Mouse (Mus musculus) neural tube, embryonic 13.5 days (tissue): ENCODE measurements around the gene Cenpu. TPM values are rescaled to one million over a fixed set of nuclear protein-coding genes. Genes with fewer than 3 reads are reported as not detected.
"Not testable (repeated sequence)": the region's sequence is repeated elsewhere in the genome, so short reads cannot be mapped to it uniquely, and the experiment has no call there.

Experiments used
- ATAC-seq: fragments of 200-750 bp; cut with Nextera tagmentation; 2 replicates; pipeline ENCODE4 v1.8.0; 2017; ENCODE audit warnings: low read depth, mild to moderate bottlenecking, moderate TSS enrichment, moderate library complexity
- H3K27ac ChIP-seq: fragments of 300-500 bp; sonication (generic); replicated peaks from 2 replicates; pipeline ENCODE4 v1.5.1; 2015; ENCODE audit warnings: moderate library complexity, mild to moderate bottlenecking, inconsistent platforms
- H3K27me3 ChIP-seq: fragments of 300-500 bp; sonication (generic); 2 replicates; pipeline ENCODE4 v1.6.1; 2015; ENCODE audit warnings: mild to moderate bottlenecking, inconsistent platforms
- H3K36me3 ChIP-seq: fragments of 300-500 bp; sonication (generic); 2 replicates; pipeline ENCODE4 v1.6.1; 2015; ENCODE audit warnings: mild to moderate bottlenecking, inconsistent platforms
- H3K4me1 ChIP-seq: fragments of 300-500 bp; sonication (generic); replicated peaks from 2 replicates; pipeline ENCODE4 v1.6.1; 2015; ENCODE audit warnings: inconsistent platforms
- H3K4me2 ChIP-seq: fragments of 300-500 bp; sonication (generic); 2 replicates; pipeline ENCODE4 v1.6.1; 2015; ENCODE audit warnings: inconsistent platforms, mild to moderate bottlenecking, moderate library complexity
- H3K4me3 ChIP-seq: fragments of 300-500 bp; sonication (generic); 2 replicates; pipeline ENCODE4 v1.5.1; 2015; ENCODE audit warnings: mild to moderate bottlenecking, inconsistent platforms
- H3K9ac ChIP-seq: fragments of 300-500 bp; sonication (generic); 2 replicates; pipeline ENCODE4 v1.6.1; 2015; ENCODE audit warnings: moderate library complexity, mild to moderate bottlenecking, inconsistent platforms
- H3K9me3 ChIP-seq: fragments of 300-500 bp; sonication (generic); 2 replicates; pipeline ENCODE4 v1.6.1; 2016; ENCODE audit warnings: inconsistent platforms
- WGBS: fragments of 180-500 bp; shearing (Covaris S2); methylation state at CpG from one replicate; pipeline ENCODE4 v1.1.7; 2015; 5-methylcytosine and 5-hydroxymethylcytosine counted together
- polyA plus RNA-seq: library from polyadenylated mRNA; unstranded; fragments of >200 nt; fragmentation: Nextera tagmentation; extraction: Ambion mirVana; gene quantifications from 2 replicates; pipeline ENCODE4 v1.2.1, GENCODE M21; 2015

Gene Cenpu
- polyA plus RNA-seq, 1 experiment from 2014 or later: 7.1 TPM

DNA sequence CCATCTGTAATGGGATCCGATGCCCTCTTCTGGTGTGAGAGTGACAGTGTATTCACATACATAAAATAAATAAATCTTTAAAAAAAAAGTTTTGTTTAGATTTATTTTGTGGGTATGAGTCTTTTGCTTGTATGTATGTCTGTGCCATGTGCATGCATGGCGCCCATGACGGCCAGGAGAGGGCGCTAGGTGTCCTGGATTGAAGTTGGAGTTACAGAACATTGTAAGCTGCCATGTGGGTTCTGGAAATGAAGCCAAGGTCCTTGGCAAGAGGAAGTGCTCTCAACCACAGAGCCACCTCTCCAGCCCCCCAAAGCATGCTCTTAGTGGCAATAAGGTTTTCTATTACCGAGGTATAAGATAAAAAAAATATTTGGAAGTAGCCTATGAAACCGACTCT, 7.6 kb downstream of the Cenpu start:
- no peak for ATAC-seq
- Histone ChIP-seq H3K4me2 (no peak overlapping the region), H3K27ac (no peak overlapping the region), H3K9ac (no peak overlapping the region), H3K4me1 (no peaks in the 10 kb centered on the region), H3K4me3 (no peak overlapping the region), H3K27me3 (no peaks in the 10 kb centered on the region), H3K9me3 (no peaks in the 10 kb centered on the region), H3K36me3 (peaks cover 23% of the 10 kb centered on the region; the same call in 1 of the 2 replicates)
- 79% methylated on average over 6 of the region's 6 CpGs for WGBS

DNA sequence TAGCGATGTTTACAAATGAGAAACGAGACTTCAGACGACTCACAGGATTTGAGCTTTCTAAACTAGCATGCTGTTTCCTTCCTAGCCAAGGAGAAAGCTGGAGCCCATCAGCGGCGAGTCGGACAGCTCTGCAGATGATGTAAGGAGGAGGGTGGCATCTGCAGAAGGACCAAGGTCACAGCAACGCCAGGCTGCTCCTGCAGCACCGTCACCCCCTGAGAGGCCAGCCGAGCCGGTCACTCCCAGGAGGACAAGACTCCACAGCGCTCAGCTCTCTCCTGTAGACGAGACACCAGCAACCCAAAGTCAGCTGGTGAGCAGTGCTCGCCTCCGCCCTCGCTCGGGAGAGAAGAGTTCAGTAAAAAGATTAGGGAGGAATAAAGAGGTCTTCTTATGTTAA, 10.5 kb downstream of the Cenpu start:
- H3K9me3 ChIP-seq: no peaks in the 10 kb centered on the region
- no peaks in the 10 kb centered on the region for H3K27me3 ChIP-seq
- no peaks in the 10 kb centered on the region for H3K4me1 ChIP-seq
- no peak overlapping the region for H3K27ac ChIP-seq
- no peak for ATAC-seq
- H3K9ac ChIP-seq: no peak overlapping the region
- H3K36me3 ChIP-seq: peaks cover 17% of the 10 kb centered on the region; the same call in 1 of the 2 replicates
- H3K4me2 ChIP-seq: no peak overlapping the region
- 89% methylated on average over 16 of the region's 16 CpGs for WGBS
- H3K4me3 ChIP-seq: no peak overlapping the region

DNA sequence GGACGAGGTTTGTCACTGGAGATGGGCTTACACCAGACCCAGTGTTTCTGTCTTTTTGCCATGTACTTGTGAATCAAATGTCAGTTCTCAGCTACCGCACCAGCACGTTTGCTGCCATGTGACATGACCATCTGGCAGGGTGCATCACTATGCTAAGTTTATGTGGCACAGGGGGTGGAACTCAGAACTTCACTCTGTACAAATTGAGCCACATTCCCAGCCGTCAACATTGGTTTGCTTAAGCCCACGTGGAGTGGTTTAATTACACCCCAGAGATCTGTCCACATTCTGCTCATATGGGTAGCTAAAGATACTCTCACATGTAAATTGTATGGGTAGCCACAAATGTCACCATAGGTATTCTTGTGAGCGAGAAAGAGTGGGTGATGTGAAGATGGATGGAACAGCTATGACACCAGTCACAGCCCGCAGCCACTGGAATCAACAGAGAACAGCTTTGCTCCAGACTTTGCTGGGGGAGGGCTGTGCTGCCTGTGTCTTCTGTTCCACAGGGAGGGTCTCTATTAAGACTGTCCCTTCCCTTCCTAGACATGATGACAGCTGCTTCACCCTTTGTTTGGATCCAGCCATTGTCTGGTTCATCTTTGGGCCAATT, 15.2 kb downstream of the Cenpu start:
- Histone ChIP-seq H3K27me3 (no peaks in the 10 kb centered on the region), H3K27ac (no peak overlapping the region), H3K4me3 (no peak overlapping the region), H3K36me3 (0 out of 2 replicates have a peak, but pooled peaks cover 8% of the 10 kb centered on the region), H3K4me2 (no peak overlapping the region), H3K9me3 (no peaks in the 10 kb centered on the region), H3K4me1 (no peaks in the 10 kb centered on the region), H3K9ac (no peak overlapping the region)
- ATAC-seq: no peak
- 65% methylated on average over 7 of the region's 7 CpGs for WGBS

DNA sequence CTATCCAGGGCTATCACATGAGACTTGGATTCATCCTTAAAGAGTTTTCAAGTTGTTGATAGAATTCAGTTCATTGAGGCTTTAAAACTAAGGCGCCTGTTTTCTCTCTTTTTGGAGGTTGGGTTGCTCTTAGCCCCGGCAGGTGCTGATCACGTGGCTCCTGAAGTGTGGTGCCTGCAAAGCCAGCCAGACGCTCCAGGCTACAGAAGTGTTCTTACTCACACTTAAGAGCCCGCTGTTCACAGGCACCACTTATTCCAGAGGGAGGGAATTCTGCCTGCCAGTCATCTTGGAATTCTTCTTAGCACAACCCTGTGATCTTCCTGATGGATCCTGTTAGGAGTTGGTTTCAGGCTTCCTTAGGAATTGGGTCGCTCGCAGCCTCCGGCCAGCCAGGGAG, 16.1 kb downstream of the Cenpu start:
- H3K4me2 ChIP-seq: no peak overlapping the region
- WGBS: 86% methylated on average over 8 of the region's 8 CpGs
- no peak overlapping the region for H3K4me3 ChIP-seq
- no peaks in the 10 kb centered on the region for H3K27me3 ChIP-seq
- H3K4me1 ChIP-seq: no peaks in the 10 kb centered on the region
- H3K9me3 ChIP-seq: no peaks in the 10 kb centered on the region
- no peak overlapping the region for H3K9ac ChIP-seq
- 0 out of 2 replicates have a peak, but pooled peaks cover under 1% of the 10 kb centered on the region for H3K36me3 ChIP-seq
- no peak for ATAC-seq
- no peak overlapping the region for H3K27ac ChIP-seq

DNA sequence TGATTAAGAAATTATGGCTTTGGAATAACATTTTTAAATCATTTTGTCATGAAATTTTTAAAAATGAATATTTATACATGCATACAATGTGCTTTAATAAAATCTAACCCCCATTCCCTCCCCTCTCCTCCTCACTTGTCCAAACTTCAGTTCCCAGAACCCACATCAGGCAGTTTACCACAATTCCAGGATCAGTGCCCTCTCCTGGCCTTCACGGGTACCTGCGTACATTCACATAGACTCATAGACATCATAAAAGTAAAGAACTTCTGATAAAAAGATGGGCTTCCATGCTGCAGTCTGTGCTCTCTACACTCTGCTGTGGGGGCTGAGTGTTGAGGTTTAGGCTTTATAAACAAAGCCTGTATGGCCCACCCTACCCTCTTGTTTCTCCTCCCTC, 17.1 kb downstream of the Cenpu start:
- H3K9ac ChIP-seq: no peak overlapping the region
- 0 out of 2 replicates have a peak, but pooled peaks cover 2% of the 10 kb centered on the region for H3K36me3 ChIP-seq
- no peak overlapping the region for H3K4me2 ChIP-seq
- H3K27ac ChIP-seq: no peak overlapping the region
- H3K9me3 ChIP-seq: no peaks in the 10 kb centered on the region
- 79% methylated on average over 2 of the region's 2 CpGs for WGBS
- no peak overlapping the region for H3K4me3 ChIP-seq
- H3K27me3 ChIP-seq: no peaks in the 10 kb centered on the region
- ATAC-seq: no peak
- no peaks in the 10 kb centered on the region for H3K4me1 ChIP-seq

DNA sequence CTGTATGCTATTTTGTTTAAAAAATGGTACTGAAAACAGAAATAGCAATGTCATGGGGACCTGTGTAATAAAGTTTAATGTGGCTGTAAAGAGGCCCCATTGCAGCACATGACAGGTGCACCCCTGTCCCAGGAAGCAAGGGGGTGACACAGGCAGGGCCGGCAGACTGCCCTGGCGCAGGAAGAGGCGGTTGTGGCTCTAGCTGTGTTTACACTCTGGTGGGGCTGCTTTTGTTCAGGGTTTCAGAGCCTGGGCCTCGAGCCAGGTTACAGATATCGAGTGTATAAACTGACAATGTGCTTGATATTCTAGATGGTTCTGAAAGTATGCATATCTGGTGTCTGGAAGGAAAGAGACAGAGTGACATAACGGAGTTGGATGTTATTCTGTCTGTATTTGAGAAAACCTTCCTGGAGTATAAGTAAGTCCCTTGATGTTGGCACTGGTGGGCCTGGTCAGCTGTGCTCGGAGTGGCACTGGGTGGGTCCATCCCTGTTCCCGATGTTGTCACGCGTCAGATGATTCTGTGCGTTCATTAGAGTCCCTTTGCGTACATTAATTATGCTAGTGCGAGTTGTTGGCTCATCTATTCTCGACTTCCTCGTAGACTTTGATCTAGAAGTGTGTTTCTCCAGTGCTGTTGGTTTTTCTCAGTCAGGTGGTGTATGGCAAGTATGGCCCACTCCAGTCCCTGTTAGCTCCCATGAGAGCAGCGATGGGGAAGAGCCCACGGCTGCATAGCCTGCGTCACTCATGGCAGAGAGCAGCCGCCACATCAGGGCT, 18.0 kb downstream of the Cenpu start:
- H3K4me3 ChIP-seq: no peak overlapping the region
- H3K9me3 ChIP-seq: no peaks in the 10 kb centered on the region
- no peaks in the 10 kb centered on the region for H3K4me1 ChIP-seq
- H3K9ac ChIP-seq: 0 out of 2 replicates have a peak overlapping the region, but pooled peaks have one; percentile 12
- no peak overlapping the region for H3K27ac ChIP-seq
- no peaks in the 10 kb centered on the region for H3K27me3 ChIP-seq
- no peak overlapping the region for H3K4me2 ChIP-seq
- 89% methylated on average over 19 of the region's 19 CpGs for WGBS
- no peak for ATAC-seq
- H3K36me3 ChIP-seq: peaks cover 9% of the 10 kb centered on the region; the same call in 1 of the 2 replicates

DNA sequence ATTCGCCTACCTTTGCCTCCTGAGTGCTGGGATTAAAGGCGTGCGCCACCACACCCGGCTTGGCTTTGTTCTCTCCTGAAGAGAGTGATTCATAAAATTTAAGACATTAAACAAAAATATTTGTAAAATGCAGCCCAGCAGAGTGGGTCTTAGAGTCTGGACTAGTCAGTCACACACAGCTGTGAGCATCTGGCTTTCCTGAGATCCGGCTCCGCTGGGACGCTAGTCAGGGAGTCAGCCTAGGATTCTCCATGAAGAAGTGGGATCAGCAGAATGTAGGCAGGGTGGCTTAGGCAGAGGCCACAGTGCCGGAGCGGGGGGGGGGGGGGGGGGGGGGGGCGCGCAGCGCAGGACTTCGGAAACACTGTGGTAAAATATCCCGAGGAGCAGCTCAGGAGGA, 18.8 kb downstream of the Cenpu start:
- Histone ChIP-seq H3K4me3 (no peak overlapping the region), H3K9me3 (no peaks in the 10 kb centered on the region), H3K27ac (no peak overlapping the region), H3K36me3 (peaks cover 13% of the 10 kb centered on the region; the same call in 1 of the 2 replicates), H3K4me2 (no peak overlapping the region), H3K27me3 (no peaks in the 10 kb centered on the region), H3K4me1 (no peaks in the 10 kb centered on the region), H3K9ac (no peak overlapping the region)
- WGBS: 93% methylated on average over 9 of the region's 14 CpGs
- ATAC-seq: no peak

DNA sequence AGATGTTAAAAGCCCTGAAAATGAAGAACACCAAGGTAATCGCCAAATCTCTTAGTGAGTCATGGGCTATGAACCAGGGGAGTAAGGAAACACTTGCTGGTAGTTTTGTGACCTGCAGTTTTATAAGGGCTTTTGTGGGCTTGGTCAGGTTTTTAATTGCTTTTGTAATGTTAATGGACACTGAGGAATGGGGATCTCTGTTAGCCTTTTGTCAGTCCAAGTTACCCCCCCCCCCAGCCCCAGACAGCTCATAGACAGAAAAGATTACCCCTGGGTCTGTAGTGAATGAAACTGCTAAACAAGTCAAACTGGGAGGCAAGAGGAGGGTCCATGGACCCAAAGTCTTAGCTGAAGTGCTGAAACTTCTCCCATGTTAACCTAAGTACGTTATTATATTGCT, 21.6 kb downstream of the Cenpu start:
- Histone ChIP-seq H3K27me3 (no peaks in the 10 kb centered on the region), H3K4me2 (no peak overlapping the region), H3K27ac (no peak overlapping the region), H3K4me1 (no peaks in the 10 kb centered on the region), H3K36me3 (peaks cover 33% of the 10 kb centered on the region), H3K4me3 (no peak overlapping the region), H3K9ac (no peak overlapping the region), H3K9me3 (no peaks in the 10 kb centered on the region)
- WGBS: 88% methylated on average over 2 of the region's 2 CpGs
- no peak for ATAC-seq

DNA sequence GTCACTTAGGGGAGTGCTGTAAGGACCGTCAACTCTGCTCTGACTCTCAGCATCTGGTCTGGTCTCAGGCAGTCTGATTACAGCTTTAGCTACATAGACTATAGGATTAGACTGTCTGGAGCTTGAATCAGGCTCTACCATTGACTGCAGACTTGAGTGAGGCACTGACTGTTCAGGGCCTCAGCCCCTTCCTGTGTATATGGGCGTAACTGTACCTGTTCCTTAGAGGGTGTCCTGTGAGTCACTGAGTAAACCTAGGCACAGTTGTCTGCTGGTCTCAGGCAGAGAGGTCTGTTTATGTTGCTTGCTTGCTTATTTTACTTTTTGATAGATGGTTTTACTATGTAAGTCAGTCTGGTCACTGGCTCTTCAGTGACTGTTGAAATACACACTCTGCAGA, 22.1 kb downstream of the Cenpu start:
- H3K9me3 ChIP-seq: no peaks in the 10 kb centered on the region
- H3K27ac ChIP-seq: no peak overlapping the region
- 83% methylated on average over 2 of the region's 2 CpGs for WGBS
- H3K9ac ChIP-seq: no peak overlapping the region
- no peaks in the 10 kb centered on the region for H3K27me3 ChIP-seq
- no peak overlapping the region for H3K4me3 ChIP-seq
- H3K4me2 ChIP-seq: no peak overlapping the region
- no peak for ATAC-seq
- H3K4me1 ChIP-seq: no peaks in the 10 kb centered on the region
- H3K36me3 ChIP-seq: peaks cover 38% of the 10 kb centered on the region

DNA sequence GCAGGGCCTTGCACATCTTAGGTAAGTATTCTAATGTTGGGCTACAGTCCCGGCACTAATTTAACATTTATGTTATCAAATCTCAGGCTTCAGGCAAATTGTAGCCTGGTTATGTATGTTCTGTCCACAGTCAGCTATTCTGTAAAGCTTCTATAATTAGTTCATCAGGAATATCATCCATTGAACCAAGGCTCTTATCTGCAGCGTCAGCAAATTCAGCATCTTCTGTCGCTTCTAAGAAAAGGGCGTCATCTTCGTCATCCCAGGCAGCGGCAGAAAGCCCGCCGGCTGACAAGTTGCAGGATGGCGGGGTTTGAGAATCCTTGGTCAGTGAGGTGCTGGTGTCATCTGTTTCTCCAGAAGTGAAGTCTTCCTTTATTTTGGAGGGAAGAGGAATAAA, 27.0 kb downstream of the Cenpu start:
- H3K27me3 ChIP-seq: no peaks in the 10 kb centered on the region
- H3K27ac ChIP-seq: no peak overlapping the region
- ATAC-seq: no peak
- no peak overlapping the region for H3K4me2 ChIP-seq
- 92% methylated on average over 9 of the region's 9 CpGs for WGBS
- H3K4me3 ChIP-seq: no peak overlapping the region
- H3K9me3 ChIP-seq: no peaks in the 10 kb centered on the region
- H3K9ac ChIP-seq: no peak overlapping the region
- H3K36me3 ChIP-seq: peaks cover 58% of the 10 kb centered on the region
- H3K4me1 ChIP-seq: no peaks in the 10 kb centered on the region

DNA sequence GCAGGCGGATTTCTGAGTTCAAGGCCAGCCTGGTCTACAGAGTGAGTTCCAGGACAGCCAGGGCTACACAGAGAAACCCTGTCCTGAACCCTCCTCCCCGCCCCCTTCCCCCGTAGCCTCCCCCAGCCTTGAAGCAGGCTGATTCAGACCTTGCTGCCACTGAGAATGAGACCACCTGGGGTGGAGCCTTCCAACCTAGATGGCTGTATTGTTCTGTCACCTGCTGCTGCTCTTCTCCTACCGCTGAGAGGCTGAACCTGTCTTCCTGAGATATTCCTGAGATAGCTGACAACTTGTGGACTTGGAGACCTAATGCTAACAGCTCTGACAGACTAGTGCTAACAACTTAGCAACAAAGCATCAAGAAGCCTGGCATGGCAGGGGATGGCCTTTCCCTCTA, 32.5 kb downstream of the Cenpu start:
- H3K9me3 ChIP-seq, H3K4me1 ChIP-seq, H3K9ac ChIP-seq, H3K27ac ChIP-seq, H3K4me2 ChIP-seq, ATAC-seq, H3K4me3 ChIP-seq, H3K27me3 ChIP-seq: not testable (repeated sequence)
- 42% methylated on average over 4 of the region's 4 CpGs for WGBS
- H3K36me3 ChIP-seq: peaks cover 17% of the 10 kb centered on the region

DNA sequence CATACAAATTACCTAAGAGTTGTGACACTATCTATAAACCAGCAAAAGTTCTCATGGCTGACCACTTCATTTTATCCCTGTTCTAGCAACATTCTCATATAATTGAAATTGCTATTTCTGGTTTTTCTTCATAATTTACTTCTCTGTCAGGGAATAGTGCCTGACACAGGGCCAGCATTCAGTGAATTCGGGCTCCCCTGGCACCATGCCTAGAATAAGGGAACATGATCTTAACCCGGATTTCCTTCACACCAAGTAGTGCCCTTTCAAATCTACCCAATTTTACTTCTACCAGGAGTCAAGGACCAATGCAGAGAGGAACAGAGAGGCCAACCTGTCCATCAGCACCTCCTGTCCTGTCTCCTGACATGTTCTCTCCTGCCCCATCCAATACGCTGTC, 33.7 kb downstream of the Cenpu start:
- H3K9me3 ChIP-seq: no peaks in the 10 kb centered on the region
- H3K27ac ChIP-seq: no peak overlapping the region
- no peak overlapping the region for H3K4me3 ChIP-seq
- WGBS: 83% methylated on average over 3 of the region's 3 CpGs
- H3K4me1 ChIP-seq: no peaks in the 10 kb centered on the region
- H3K9ac ChIP-seq: no peak overlapping the region
- no peaks in the 10 kb centered on the region for H3K27me3 ChIP-seq
- peaks cover 6% of the 10 kb centered on the region; the same call in 1 of the 2 replicates for H3K36me3 ChIP-seq
- no peak for ATAC-seq
- H3K4me2 ChIP-seq: no peak overlapping the region
